Mouse (Mus musculus) adrenal gland, postnatal 36 days (tissue): Measurements from ENCODE around the gene Stox1. TPM values are rescaled to one million over a fixed set of nuclear protein-coding genes. Genes with fewer than 3 reads are reported as not detected.
"Not testable (repeated sequence)": the region's sequence is repeated elsewhere in the genome, so short reads cannot be mapped to it uniquely, and the experiment has no call there.

ENCODE experiments used
- DNase-seq, 2 experiments: peaks; one replicate each; pipeline ENCODE4 v3.0.0; 2021; ENCODE audit warnings: mixed read lengths in 1 of 2
- long read RNA-seq, 2 experiments: library from polyadenylated mRNA; stranded (forward); transcript quantifications; one replicate each; pipeline ENCODE4 v2.0.0; 2021; ENCODE audit warnings: borderline sequencing depth in 2 of 2
- total RNA-seq, 2 experiments: library from RNA; stranded (reverse); gene quantifications; 2 replicates each; pipeline ENCODE4 v1.2.3; 2021

Stox1 gene
- under 1 TPM; 0.46 to 0.70 TPM for total RNA-seq
- long read RNA-seq, experiment 1: 0 reads
- long read RNA-seq, experiment 2: 0 reads

DNA sequence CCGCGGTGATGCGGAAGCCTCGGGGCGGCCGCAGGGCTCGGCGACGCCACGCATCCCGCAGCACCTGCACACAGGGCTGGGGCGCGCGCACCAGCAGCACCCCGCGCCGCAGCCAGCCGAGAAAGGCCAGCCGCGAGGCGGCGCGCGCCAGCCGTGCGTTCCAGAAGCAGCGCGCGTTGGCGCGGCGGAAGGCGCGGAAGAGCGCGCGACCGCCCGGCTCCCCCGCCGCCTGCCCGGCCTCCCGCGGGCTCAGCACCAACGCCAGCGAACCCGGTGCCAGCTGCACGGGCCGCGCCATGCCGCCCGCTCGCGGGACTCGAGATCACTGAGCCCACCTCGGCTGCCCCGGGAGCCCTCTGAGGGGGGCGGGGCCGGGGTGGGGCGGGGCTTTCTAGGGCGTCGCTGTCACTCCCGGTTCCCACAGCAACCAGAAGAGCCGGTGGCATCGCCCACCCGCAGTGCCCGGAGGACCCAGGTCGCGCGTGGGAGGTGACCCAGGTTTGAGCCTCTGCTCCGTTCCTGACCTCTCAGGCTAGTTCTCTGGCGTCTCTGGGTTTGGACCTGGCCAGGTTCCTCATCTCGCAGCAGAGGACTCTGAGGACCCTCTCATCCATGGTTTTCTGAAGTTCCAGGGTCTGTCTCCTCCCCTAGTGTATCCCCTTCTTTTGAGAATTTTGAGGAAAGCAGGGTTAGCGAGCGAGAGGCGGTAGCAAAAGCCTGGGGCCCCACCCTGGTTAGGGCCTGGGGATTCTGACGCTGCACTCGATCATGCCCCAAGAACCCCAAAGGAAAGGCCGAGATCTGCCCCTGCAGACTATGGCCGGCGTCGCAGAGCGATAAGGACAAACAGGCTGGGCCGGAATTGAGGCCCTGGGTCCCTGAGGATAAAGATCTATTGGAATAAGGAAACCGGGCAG, at the start of gene Stox1:
TSS of gene Stox1 (minus strand) at position 358 of the 917 bp plus-strand sequence.
- peak; percentile 70 to 77 for DNase-seq

DNA sequence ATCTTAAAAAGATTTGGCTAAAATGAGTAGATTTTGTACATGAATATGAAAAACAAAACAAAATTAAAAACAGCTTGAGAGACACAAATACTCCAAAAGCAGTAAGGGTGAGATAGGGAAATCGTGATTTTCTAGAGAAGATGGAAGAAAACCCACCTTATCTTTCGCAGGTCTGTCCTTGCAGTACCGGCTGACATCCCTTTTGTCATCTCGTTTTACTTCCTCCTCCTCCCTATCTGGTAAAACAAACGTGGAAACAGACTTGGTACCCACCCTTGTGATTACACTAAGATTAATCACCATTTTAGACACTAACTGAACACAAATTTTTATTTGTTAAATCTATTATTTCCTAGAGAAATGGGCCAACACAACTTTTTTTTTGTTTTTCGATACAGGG, 24.9 kb upstream of the Stox1 start:
- DNase-seq: no peak

DNA sequence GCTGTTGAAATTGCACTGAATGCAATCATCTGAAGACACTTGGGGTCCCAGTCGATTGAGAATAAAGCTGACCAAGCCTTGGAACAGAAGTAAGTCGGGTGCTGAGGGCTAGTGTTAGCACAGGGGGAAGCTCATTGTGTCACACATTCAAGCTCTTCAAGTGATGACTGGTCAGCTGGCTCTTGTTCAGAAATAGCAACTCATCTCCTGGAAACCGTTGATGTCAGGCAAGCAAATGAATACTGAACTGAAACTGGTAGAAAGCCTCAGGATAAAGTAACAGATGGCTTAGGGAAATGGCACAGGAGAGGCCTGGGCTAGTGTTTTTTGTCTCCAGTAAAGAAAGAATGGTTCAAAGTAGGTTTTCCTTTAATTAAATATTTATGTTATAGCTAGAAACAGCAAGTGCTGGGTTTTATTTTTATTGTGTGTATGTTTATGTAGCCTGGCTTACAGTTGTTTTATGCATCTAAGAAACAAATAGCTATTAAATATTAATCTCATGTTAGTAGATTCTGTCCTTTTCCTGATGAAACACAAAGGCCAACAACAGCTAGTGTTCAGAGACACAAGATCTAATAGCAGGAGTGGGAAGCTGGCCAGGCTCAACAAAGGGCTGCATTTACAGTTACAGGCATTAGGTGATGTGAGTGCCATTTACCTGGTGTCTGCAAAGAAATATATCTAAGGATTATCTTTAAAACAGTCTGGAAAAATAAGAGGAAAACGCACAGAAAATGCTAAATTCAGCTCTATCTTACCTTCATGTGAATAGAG, 14.2 kb upstream of the Stox1 start:
- peak in 1 of 2 experiments; percentile 2 for DNase-seq

DNA sequence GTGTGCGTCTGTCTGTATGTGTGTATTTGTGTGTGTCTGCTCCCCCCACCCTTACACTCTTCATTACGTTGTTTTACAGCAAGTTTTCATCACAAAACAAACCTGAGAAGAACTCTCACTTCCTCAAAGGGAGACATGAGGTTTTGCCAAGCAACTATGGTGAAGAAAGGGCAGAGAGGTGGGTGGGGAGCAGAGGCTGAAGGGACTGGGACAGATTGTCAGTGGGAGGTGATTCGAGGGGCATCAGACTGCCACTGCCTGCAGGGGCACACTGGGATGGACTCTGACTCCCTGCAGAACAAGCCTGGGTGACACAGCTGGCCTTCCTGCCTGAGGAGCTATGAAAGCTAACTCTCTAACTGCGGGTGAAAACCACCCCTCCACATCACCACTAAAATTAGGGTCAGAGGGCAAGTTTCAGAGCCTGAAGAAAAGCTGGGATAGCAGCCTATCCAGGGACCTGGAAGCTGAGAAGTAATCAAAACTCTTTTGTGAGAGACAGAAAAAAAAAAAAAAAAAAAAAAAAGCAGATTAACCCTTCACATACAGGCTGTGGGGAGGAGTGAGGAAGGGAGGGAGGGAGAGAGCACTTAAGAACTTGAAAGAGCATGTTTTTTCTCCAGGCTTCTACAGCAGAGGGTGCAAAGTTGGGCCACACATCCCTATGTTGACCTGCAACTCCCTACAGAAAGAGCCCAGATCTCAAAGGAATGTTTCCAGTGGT, 11.2 kb upstream of the Stox1 start:
- DNase-seq: no peak

DNA sequence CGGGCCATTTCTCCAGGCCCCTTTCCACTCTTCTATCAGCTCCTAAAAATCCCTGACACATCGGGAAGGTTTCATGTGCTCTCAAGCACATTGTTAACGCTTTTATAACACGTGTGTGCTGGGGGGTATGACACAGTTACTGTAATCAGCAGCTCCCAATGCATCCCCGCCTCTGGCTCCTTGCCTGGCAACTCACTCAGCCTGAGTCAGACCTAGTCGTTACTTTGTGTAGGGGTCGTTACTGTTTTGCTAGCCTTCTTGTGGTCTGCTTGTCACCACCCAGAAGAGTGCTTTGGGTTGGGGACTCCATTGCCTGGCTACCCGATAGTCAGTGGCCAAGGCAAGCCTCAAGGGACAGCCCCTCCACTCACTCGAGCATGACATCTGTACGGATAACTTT, 4.9 kb upstream of the Stox1 start:
- no peak for DNase-seq

DNA sequence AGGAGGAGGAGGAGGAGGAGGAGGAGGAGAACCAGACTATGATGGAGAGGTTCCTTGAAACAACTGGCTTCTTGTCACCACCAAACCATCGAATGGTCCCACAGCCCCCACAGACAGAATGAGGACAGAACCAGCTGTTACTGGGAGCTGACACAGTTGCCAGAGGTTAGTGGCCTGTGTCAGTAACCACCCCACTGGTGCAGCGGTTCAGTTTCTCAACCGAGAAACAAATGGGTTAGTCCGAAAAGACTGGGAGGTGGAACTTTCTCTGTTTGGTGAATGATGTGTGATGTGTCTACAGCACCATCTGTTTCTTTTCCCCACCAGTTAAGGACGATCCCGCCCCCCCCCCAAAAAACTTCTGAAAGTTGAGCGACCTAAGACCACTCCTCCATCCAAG, 992 bp downstream of the Stox1 start:
- DNase-seq: no peak

DNA sequence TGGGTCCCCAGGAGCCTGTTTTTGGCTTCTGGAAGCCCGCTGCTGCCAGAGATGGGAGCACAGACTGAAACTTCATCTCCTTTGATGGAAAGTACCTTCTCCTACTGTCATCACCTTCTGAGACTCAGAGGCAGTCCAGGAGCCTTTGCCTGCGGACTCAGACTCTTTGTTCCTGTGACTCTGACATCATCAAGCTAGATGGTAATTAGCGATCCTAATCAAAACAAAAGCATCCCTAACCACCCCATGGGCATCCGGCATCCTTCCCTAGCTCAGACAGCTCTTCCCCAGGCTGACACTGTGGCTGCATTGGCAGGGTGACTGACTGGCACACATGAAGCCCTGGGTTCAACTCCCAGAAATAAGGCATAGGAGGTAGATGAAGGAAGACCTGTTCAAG, 3.2 kb downstream of the Stox1 start:
- DNase-seq: no peak

DNA sequence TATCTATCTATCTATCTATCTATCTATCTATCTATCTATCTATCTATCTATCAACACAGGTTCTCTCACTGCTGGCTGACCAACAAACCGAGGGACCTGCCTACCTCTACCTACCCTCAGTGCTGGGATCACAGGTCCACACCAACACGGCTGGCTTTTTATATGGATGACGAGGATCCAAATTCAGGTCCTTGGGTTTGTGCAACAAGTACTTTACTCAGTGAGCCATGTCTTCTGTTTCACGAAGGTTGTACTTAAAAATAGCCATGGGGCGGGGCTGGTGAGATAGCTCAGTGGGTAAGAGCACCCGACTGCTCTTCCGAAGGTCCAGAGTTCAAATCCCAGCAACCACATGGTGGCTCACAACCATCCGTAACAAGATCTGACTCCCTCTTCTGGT, 5.4 kb downstream of the Stox1 start:
- DNase-seq: not testable (repeated sequence)

DNA sequence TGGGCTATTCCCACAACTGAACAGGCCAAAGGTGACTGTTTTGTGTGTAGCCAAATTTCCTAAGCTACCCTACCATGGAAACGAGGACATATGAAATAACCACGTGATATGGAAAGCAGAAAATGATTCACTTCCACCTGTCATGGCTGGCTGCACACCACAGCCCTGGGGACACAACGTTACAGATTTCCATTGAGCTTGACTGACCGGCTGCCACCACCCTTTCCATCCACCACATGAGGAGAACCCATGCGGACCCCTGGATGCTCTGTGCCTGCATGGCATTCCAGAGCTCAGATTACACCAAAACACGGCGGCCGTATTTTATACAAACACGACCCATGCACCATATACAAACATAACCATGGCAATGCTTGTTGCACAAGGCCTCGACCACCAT, 12.5 kb downstream of the Stox1 start:
- no peak for DNase-seq

DNA sequence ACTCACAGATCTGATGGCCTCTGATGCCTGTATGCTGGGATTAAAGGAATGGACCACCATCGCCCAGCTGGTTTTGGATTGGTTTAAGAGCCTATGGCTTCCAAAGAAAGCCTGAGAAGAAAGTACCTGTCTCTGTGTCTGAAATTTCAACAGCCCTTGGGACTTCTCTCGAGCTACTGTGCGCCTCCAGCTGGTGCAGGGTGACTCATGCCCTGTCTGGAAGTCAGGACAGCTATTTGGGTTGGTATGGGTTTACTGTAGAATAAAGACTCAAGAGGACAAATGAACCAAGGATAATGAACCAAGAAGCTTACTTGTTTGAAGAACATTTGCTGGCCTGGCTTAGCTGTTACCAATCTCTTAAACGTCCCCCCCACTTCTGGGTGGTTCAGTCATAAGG, 22.3 kb downstream of the Stox1 start:
- no peak for DNase-seq

DNA sequence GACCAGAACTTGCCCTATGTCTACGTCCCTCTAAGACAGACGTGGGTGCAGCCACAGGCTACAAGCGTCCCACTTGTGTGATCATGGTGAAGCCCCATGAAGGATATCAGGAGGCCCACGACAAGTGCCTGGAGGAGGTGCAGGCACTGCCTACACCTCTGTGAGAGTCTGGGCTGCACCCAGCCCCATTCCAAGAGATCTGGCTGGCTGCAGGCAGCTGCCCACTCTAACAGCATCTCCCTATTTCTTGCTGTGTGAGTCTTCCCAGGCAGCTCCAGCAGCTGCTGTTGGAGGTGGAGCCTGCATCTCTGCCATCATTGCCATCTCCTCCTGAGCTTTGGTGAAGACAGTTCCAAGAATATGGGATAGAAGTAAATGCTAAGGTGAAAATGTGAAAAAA, 23.5 kb downstream of the Stox1 start:
- DNase-seq: no peak

DNA sequence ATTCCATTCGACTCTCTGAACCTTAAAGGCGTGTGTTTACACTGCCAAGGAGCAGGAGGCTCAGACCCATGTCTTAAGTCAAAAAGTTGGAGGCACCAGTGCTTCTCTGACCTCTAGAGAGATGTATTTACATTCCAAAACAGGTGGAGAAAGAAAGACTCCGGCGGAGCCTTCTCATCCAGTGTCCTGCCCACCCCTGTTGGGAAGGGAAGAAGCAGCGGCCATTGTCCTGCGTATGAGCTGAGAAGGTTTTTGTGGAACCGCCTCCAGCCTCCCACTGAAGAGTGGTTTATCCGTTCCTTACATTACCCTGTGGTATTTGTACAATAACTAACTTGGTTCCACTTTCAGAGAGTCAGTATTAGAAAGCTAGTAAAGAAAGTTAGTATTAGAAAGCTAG, 33.2 kb downstream of the Stox1 start:
- no peak for DNase-seq

DNA sequence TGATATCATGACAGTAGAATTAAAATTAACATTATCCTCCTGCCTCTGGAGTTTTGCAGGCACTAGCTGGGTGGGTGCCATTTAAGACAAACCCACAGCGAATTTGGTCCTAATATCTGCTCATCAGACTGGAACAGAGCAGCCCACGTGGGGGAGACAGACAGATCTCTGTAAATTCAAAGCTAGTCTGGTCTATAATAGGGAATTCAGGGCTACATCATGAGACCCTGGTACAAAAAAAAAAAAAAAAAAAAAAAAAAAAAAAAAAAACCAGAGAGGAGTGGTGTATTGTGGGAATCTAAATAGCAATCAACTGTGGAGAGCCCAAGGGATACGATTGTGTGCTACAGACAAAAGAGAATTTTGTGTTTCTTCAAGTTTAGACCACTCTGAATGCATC, 33.7 kb downstream of the Stox1 start:
- DNase-seq: no peak

DNA sequence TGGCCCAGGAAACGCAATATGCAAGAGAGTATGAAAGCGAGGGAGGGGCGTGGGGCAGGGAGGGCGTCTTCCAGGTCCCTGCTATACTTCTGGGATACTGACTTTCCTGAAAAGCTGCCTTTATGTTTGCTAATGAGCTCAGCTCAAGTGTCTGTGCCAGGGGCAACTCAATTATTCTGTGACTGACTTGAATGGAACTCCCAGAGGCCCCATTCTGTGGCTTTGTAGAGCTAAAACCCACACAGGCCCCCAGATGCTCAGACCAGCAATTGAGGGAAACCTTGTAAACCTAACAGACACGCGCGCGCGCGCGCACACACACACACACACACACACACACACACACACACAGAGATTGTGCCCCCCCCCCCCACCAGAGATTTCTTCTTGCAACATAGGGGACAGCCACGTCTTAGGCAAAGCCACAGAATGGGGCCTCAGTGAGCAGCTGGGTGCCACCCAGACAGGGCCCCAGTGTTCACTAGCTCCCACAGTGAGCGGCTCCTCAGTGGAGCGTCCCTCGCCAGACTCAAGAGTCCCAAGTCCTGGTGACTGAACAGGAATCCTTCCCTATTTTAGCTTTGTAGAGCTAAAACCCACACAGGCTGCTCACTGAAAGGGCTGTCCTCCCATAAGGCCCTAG, 38.8 kb downstream of the Stox1 start:
- DNase-seq: no peak

DNA sequence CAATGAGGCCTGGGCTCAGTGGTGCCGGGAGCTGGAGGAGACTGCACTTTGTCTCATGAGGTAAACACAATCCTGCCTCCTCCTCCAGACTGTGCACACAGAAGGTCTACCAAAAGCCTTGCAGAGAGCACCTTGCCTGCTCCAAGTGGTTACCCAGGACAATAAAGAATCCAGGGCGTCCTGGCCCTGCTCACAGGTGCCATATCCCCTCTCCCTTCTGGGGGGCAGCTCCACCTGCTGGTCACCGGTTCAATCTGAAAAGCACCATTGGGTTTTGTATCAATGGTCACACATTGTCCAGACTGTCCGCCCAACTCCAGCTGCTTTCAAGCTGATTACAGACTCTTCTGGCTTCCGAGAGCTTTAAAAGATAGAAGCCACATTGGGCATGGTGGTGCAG, 42.9 kb downstream of the Stox1 start:
- peak; percentile 29 to 61 for DNase-seq

DNA sequence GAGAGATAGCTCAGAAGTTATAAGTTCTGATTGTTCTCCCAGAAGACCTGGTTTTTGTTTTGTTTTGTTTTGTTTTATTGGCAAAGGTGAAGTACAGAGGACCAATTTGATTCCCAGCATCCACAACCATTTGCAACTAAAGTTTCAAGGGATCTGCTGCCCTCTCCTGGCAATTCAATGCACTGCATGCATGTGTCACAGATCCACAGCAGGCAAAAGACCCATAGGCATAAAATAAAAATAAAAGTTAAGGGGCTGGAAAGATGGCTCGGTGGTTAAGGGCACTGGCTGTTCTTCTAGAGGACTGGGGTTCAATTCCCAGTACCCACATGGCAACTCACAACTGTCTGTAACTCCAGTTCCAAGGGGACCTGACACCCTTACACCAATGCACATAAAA, 46.1 kb downstream of the Stox1 start:
- DNase-seq: no peak

DNA sequence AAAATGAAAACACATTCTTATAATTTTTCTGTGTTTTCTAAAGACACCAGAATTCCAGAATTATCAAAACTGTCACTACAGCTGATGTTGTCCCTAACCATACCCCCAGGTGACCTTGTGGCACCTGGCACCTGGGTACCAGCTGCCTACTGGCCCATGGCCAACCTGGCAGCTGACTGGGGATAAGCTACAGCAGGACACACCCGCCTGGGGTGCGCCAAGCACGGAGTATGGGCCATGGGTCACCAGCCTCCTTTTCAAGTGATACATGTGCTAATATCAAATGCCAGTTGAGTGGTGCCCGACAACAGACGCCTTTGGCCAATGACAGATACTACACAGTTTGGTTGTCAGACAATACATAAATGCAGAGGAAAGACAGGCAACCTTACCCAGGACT, 48.6 kb downstream of the Stox1 start:
- DNase-seq: no peak

DNA sequence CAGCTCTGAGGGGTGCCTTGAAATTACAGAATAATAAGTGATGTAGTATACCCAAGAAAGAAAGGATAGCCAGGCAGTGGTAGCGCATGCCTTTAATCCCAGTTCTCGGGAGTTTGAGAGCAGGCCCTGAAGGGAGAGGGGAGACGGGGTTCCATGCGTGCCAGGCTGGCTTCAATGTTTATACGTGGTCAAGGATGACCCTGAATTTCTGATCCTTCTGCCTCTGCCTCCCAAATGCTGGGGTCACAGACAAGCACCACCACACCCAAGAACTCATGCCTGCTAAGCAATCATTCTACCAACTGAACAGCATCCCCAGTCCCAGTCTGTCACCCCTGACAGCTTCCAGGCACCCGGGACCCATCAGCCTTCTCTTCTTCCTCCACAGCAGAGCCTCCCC, 49.7 kb downstream of the Stox1 start:
- no peak for DNase-seq

DNA sequence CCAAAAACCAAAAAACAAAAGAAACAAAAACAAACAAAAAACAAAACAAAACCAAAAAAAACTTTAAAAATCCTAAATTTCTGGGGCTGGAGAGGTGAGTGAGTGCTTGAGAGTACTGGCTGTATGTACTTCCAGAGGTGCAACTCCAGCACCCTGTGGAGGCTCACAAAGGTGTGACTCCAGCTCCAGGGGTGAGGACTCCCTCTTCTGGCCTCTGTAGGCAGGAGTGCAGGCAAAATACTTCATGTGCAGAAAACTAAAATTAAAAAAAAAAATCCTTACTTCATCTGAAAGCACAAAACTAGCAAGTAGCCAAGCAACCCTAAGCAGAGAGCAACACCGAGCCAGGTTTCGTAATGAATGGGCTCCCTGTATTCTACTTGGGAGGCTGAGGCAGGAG, 53.6 kb downstream of the Stox1 start:
- no peak for DNase-seq

DNA sequence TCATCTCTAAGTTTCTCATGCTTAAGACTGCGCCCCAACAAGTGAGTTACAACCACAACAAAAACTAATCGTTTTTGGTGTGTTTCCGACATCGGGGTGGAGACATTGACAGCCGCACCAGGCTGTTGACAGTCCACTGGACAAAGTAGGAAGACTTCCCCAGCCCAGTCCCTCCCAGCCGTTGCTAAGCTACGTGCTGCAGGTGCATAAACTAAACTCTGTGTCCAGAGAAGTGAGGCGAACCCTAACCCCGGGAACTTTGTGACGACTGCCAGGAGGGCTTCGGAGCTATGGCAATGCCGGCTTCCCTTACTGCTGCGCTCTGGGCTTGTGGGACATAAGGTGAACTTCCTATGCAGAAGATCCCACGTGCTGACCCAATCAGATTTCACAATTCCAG, 56.7 kb downstream of the Stox1 start:
- no peak for DNase-seq

DNA sequence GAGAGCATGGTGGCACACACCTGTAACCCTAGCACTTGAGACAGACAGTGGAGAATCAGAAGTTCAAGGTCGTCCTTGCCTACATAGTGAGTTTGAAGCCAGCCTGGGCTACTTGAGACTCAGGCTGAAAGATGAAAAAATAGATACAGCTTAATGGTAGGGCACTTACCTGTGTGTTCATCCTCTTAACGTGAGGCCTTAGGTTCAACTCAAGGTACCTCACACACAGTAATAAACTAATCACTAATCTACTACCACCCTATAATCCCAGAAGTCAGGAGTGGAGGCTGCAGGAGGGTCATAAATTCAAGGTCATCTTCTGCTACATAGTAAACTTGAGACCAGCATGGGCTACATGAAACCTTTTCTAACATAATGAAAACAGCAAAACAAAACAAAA, 57.5 kb downstream of the Stox1 start:
- no peak for DNase-seq

DNA sequence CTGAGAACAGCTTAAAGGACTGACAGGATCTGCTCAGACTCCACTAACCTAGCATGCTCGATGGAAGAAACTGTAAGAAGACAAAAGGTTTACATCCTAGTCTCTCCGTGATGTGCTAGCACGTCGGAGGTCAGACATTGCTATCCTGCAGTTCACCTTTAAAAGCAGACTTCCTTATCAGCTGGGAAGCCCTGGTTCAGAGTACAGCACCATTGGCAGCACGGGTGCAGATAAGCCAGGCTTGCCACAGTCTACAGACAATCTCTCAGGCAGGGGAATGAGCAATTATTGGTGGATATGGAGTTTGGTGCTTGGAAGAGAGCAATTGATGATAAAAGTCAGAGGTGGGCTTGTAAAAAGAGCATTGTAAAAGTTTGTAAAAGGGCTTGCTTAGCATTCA, 57.9 kb downstream of the Stox1 start:
- DNase-seq: no peak
